Mouse (Mus musculus): ENCODE data around the gene Chuk.

Chuk gene

GRCm38 (mm10) chr19:44104393-44104792, 2.9 kb downstream of the Chuk start:
- DNase-seq: no peak

GRCm38 (mm10) chr19:44103001-44103400, 4.3 kb downstream of the Chuk start:
- peak in 1 of 2 experiments; percentile 18 for DNase-seq

- no peak for DNase-seq
Measured at GRCm38 (mm10) chr19:44100840-44101239, 6.4 kb downstream of the Chuk start.

DNA sequence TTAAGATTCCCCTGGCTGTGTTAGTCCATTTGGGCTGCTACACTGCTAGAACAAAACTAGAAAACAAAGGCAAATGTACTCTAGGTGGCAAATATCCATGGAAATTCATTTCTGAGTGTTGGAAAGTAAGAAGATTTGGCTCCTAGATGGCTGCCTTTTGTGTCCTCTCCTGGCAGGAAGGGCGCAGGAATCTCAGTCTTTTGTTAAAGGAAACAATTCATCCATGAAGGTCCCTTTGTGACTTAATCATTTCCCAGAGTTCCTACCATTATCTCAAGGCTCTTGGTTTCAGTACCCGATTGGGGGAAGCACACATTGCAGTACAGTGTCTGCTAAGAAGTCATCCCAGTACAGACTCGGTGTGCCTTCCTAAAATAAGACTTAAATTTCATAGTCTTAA, 21.0 kb downstream of the Chuk start:
- DNase-seq: no peak

DNA sequence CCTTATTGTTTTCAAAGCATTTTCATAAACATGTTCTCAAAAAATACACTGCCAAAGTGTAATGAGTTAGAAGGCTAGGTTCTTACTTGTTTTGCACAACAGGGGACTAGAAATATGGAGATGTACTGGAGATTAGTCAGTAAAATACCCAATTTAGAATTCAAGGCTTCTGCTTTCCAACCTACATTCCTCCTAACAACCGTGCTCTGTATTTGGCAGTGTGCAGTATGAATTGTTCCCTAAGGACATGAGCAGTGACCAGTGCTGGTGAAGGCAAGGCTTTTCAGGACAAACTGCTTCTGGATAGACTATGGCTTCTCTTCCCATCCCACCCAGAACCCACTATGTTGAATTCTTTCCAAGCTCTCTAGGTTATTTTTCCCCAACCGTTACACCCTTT, 26.4 kb downstream of the Chuk start:
- no peak for DNase-seq

GRCm38 (mm10) chr19:44080023-44080422, 27.3 kb downstream of the Chuk start:
- no peak for DNase-seq

GRCm38 (mm10) chr19:44077024-44077423, 30.3 kb downstream of the Chuk start:
- no peak for DNase-seq

- DNase-seq: no peak
Measured at GRCm38 (mm10) chr19:44076457-44076856, 30.8 kb downstream of the Chuk start.

- DNase-seq: no peak
Measured at GRCm38 (mm10) chr19:44074986-44075385, 32.3 kb downstream of the Chuk start.

GRCm38 (mm10) chr19:44071166-44071565, 36.1 kb downstream of the Chuk start:
- DNase-seq: no peak

DNA sequence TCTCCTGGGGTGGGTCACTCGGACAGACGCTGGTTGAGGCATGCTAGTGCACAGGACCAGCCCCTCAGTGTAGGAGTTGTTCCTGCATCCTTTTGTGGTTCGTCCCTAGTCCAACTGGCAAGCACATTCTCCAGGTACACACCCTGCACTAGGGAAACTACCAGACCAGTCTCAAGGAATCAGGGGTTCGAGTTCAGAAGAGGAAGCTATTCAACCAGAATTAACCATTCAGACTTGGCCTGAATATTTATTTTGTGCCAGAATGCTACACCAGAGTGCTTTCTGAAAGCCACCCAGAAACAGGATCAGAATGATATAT, 37.4 kb downstream of the Chuk start:
- no peak for DNase-seq

- peak; percentile 92 to 94 for DNase-seq
Measured at GRCm38 (mm10) chr19:44069121-44069913, 38.0 kb downstream of the Chuk start, which contains the start of gene Erlin1. Gene Erlin1 (minus strand): TSS chr19:44069785.

DNA sequence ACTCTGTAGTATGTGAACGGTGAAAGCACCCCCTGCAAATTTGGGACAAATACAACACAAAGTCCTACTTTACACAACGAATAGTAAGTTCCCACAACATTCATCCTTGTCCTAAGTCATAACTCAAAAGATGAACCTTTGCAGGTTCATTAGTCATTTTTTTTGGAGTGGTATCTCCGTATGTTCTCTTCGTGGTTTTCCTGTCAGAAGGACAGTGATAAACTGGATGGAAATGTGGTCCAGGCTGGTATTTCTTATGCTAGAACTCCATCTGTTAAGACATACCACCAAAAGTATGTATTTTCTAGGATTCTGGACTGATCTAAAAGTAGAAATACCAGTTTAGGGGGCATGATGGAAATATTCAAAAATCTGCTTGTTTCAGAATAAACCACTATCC, 39.0 kb downstream of the Chuk start:
- DNase-seq: no peak

GRCm38 (mm10) chr19:44067323-44068049, 39.8 kb downstream of the Chuk start:
- no peak for DNase-seq

GRCm38 (mm10) chr19:44064734-44065133, 42.5 kb downstream of the Chuk start:
- no peak for DNase-seq

DNA sequence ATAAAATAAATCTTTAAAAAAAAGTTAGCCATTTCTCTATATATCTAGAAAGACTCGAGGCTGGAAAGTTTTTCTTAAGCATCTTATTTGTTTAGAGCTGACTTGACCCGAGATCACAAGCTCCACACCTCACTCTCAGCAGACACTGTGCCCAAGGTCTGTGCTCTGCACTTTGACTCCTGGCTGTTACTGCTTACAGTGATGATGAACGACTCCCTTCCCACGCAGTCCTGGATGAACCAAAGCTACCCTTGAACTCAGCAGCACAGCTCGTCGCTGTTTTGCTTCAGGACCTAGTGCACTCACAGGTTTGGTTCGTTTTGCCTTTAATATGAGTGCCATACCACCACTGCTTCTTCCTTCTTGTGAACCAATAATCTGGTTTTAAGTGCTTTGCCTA, 43.5 kb downstream of the Chuk start:
- no peak for DNase-seq

DNA sequence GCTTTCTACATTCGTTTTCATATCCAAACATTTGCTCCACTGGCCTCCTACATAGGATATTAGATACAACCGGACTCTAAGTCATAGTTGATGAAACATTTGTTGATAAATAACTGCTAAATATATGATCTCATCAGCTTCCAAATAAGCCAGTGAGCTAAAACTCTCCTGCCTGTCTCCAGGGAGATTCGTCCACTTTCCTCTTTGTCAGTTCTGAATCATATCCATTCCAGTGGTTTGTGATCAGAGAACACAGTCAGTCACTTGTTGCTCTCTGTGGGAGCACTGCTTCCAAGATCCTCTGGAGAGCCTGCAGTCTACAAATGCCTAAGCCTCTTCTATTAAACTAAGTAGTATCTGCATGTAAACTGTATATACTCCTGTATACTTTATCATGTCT, 47.1 kb downstream of the Chuk start:
- DNase-seq: no peak

DNA sequence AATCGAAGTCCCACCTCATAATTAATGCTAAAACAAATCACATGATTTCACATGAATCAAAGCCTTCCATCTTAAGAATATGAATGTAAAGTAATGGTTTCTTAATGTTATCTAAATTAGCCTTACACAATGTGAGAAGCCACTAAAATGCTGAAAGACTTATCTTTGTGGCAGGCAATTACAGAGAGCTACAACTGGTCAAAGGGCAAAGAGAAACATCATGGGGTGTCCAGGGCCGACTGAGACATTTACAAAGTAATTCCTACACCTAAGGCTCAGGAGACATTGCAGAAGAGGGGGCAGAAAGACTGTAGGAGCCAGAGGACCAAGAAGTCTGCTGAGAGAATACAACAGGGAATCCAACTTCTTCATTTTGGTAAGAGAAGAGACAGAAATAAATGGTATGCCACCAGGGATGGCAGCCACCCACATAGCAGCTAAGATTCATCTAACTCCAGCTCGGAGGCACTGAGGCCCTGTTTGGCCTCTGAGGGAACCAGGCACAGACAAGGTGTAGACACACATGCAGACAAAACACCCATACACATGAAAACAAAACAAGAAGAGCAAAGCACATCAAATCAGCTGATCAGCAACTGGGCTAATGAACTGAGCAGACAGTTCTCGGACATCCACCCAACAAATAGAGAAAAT, 52.0 kb downstream of the Chuk start:
- no peak for DNase-seq

GRCm38 (mm10) chr19:44050388-44050787, 56.9 kb downstream of the Chuk start:
- no peak for DNase-seq

- DNase-seq: no peak
Measured at GRCm38 (mm10) chr19:44049282-44049681, 58.0 kb downstream of the Chuk start.

- no peak for DNase-seq
Measured at GRCm38 (mm10) chr19:44045847-44046246, 61.4 kb downstream of the Chuk start.

DNA sequence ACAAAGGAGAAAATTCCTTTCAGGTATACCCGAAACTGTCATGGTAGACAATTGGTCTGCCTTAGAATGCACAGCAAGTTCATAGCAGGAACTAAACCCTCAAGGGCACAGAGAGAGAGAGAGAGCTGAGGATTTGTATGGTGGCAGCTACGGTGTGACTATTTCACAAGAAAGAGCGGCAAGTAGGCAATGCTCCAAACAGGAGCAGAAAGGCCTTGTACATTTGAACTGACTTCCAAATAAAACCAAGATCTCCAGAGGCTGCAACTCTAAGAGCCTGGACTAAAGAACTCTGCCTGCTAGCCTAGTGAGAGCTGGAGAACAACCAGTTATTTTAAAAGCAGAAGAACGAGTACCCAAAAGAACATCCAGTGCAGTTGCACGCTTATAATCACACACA, 65.2 kb downstream of the Chuk start:
- no peak for DNase-seq

GRCm38 (mm10) chr19:44033396-44033795, 73.9 kb downstream of the Chuk start:
- no peak for DNase-seq

Data from lung, postnatal 4 days (tissue).